ENCODE assay signal across 21 mouse cellular contexts in the genomic region with DNA sequence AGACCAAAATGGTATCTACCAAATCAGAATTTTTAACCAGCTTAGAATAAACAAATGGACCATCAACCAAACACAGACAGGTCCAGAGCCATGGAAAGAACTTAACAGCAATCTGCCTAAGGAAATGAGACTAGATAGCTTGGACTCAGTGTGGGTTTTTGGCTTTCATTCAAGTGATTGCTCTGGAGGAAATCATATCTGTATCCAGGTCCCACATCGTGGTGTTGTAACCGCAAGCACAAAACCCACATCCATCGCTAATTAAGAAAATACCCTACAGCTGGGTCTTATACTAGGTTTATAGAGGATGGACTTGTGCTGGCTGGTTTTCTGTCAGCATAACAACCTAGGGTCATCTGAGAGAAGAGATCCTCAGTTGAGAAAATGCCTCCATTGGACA.
"Had no signal": no experiment of that assay in that cellular context is flagged by ENCODE, and none has a peak within 500 bp of the region (broad histone marks: within the 10 kb centered on the region; RNA-seq: fewer than 3 reads in every experiment).

No protein-coding gene starts in this region.

- ATAC-seq: midbrain, embryonic 16.5 days had no signal

- H3K4me3 ChIP-seq: megakaryocyte, embryonic 14.5 days; midbrain, embryonic 10.5 days; midbrain, embryonic 12.5 days; myocyte; neural tube, embryonic 13.5 days; neural tube, embryonic 15.5 days; stomach, embryonic 15.5 days had no signal

- DNase-seq: lung, adult 18-20 months; lung, embryonic 14.5 days; lung, postnatal 10 days; lung, postnatal 4 days; midbrain, embryonic 14.5 days; retina, postnatal 1 day; right cerebral cortex, adult 18-20 months; right cerebral cortex, postnatal 25 days; right cerebral cortex, postnatal 4 days; spleen, adult 18-20 months; thymus, adult 2 months; thymus, postnatal 36 days had no signal

- H3K27ac ChIP-seq: midbrain, embryonic 10.5 days; midbrain, embryonic 12.5 days; neural tube, embryonic 13.5 days; neural tube, embryonic 15.5 days; stomach, embryonic 15.5 days; stomach, postnatal 0 days had no signal
